Mouse (Mus musculus) embryonic fibroblast, embryonic 13.5 days (primary cell): Measurements from ENCODE around the gene Zic2.

ENCODE experiments used
- CTCF ChIP-seq: IDR thresholded peaks from 2 replicates; pipeline ENCODE4 v1.5.1; 2011; ENCODE audit warnings: mild to moderate bottlenecking, control low read depth, low read length, moderate library complexity, borderline replicate concordance; ENCODE audit not compliant: insufficient read depth
- POLR2A ChIP-seq: IDR thresholded peaks from 2 replicates; pipeline ENCODE4 v1.6.1; 2011; ENCODE audit warnings: low read depth, mild to moderate bottlenecking, control low read depth, low read length, moderate library complexity

DNA sequence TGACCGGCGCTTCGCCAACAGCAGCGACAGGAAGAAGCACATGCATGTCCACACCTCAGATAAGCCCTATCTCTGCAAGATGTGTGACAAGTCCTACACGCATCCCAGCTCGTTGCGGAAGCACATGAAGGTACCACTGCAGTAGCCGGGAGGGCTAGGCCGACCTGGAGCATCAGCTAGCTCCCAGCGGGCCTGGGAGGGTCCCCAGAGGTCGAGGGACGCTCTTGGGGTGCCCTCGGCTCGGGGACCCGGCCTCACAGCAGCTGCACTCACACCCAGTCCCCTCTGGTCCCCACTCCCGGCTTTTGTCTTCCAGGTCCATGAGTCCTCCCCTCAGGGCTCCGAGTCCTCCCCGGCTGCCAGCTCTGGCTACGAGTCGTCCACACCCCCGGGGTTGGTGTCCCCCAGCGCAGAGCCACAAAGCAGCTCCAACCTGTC lies 3.4 kb downstream of the Zic2 start:
- no peak for TF ChIP-seq POLR2A
- no peak for TF ChIP-seq CTCF
